Mouse (Mus musculus) hindbrain, embryonic 14.5 days (tissue): ENCODE measurements around the gene Ptpa. TPM values are rescaled to one million over a fixed set of nuclear protein-coding genes. Genes with fewer than 3 reads are reported as not detected.

ENCODE experiments used
- ATAC-seq: fragments of 200-750 bp; cut with Nextera tagmentation; 2 replicates; pipeline ENCODE4 v1.8.0; 2017; ENCODE audit warnings: moderate number of reproducible peaks, mild to moderate bottlenecking, moderate TSS enrichment, moderate library complexity; ENCODE audit not compliant: low FRiP score
- DNase-seq: peaks from one replicate; pipeline ENCODE4 v3.0.0-alpha.2; 2015; ENCODE audit warnings: low spot score
- H3K27ac ChIP-seq: fragments of 300-500 bp; sonication (generic); 2 replicates; pipeline ENCODE4 v1.5.1; 2014; ENCODE audit warnings: mild to moderate bottlenecking, moderate library complexity
- H3K27me3 ChIP-seq: fragments of 300-500 bp; sonication (generic); 2 replicates; pipeline ENCODE4 v1.6.1; 2014; ENCODE audit warnings: mild to moderate bottlenecking, low read length, mixed read lengths; ENCODE audit not compliant: control insufficient read depth, insufficient read depth
- H3K36me3 ChIP-seq: fragments of 300-500 bp; sonication (generic); replicated peaks from 2 replicates; pipeline ENCODE4 v1.6.1; 2014; ENCODE audit not compliant: control insufficient read depth, insufficient read depth
- H3K4me1 ChIP-seq: fragments of 300-500 bp; sonication (generic); replicated peaks from 2 replicates; pipeline ENCODE4 v1.6.1; 2014; ENCODE audit warnings: antibody characterized with exemption, low read length, mixed read lengths; ENCODE audit not compliant: control insufficient read depth, insufficient read depth
- H3K4me2 ChIP-seq: fragments of 300-500 bp; sonication (generic); replicated peaks from 2 replicates; pipeline ENCODE4 v1.6.1; 2014; ENCODE audit warnings: mild to moderate bottlenecking, moderate library complexity
- H3K4me3 ChIP-seq: fragments of 300-500 bp; sonication (generic); replicated peaks from 2 replicates; pipeline ENCODE4 v1.5.1; 2014; ENCODE audit warnings: mild to moderate bottlenecking, low read length
- H3K9ac ChIP-seq: fragments of 300-500 bp; sonication (generic); 2 replicates; pipeline ENCODE4 v1.6.1; 2014
- H3K9me3 ChIP-seq: fragments of 300-500 bp; sonication (generic); 2 replicates; pipeline ENCODE4 v1.6.1; 2016; ENCODE audit warnings: low read length; ENCODE audit not compliant: control insufficient read depth
- WGBS: fragments of 180-500 bp; shearing (Covaris S2); extraction: QIAGEN DNeasy Blood & Tissue Kit; methylation state at CpG from one replicate; pipeline ENCODE4 v1.1.7; 2014; 5-methylcytosine and 5-hydroxymethylcytosine counted together
- polyA plus RNA-seq: library from polyadenylated mRNA; unstranded; fragments of >200 nt; fragmentation: Nextera tagmentation; extraction: Ambion mirVana; gene quantifications from 2 replicates; pipeline ENCODE4 v1.2.1, GENCODE M21; 2014

Gene Ptpa
- polyA plus RNA-seq, 1 experiment from 2014 or later, result 79.8 TPM

GRCm38 (mm10) chr2:30397986-30398512 lies 17.8 kb upstream of the Ptpa start:
- Histone ChIP-seq H3K27ac (no peak overlapping the region), H3K4me1 (peaks cover 11% of the 10 kb centered on the region), H3K9me3 (no peaks in the 10 kb centered on the region), H3K9ac (no peak overlapping the region), H3K4me2 (no peak overlapping the region), H3K36me3 (peaks cover 66% of the 10 kb centered on the region), H3K4me3 (no peak overlapping the region), H3K27me3 (no peaks in the 10 kb centered on the region)
- 78% methylated on average over 10 of the region's 10 CpGs for WGBS
- ATAC-seq, result no peak
- no peak for DNase-seq

- no peak overlapping the region for H3K4me3 ChIP-seq
- H3K9me3 ChIP-seq, result no peaks in the 10 kb centered on the region
- no peak overlapping the region for H3K4me2 ChIP-seq
- peaks cover 75% of the 10 kb centered on the region for H3K36me3 ChIP-seq
- H3K9ac ChIP-seq, result peak overlapping the region; percentile 45
- peak; percentile 42 for ATAC-seq
- no peak for DNase-seq
- peak overlapping the region; percentile 78 for H3K27ac ChIP-seq
- WGBS, result 17% methylated on average over 20 of the region's 20 CpGs
- H3K27me3 ChIP-seq, result no peaks in the 10 kb centered on the region
- no peaks in the 10 kb centered on the region; the same call in 1 of the 2 replicates for H3K4me1 ChIP-seq
Measured at GRCm38 (mm10) chr2:30399191-30400171, 16.4 kb upstream of the Ptpa start.

- Histone ChIP-seq H3K36me3 (peaks cover 80% of the 10 kb centered on the region), H3K4me2 (no peak overlapping the region), H3K4me1 (no peaks in the 10 kb centered on the region; the same call in 1 of the 2 replicates), H3K27me3 (no peaks in the 10 kb centered on the region), H3K9me3 (no peaks in the 10 kb centered on the region), H3K4me3 (no peak overlapping the region), H3K27ac (no peak overlapping the region), H3K9ac (no peak overlapping the region)
- ATAC-seq, result no peak
- 73% methylated on average over 1 of the region's 1 CpGs for WGBS
- no peak for DNase-seq
Measured at GRCm38 (mm10) chr2:30401581-30401980, 14.3 kb upstream of the Ptpa start.

GRCm38 (mm10) chr2:30402351-30402826 lies 13.4 kb upstream of the Ptpa start:
- Histone ChIP-seq H3K9ac (no peak overlapping the region), H3K9me3 (no peaks in the 10 kb centered on the region), H3K36me3 (peaks cover 80% of the 10 kb centered on the region), H3K27ac (no peak overlapping the region), H3K4me1 (no peaks in the 10 kb centered on the region; the same call in 1 of the 2 replicates), H3K27me3 (no peaks in the 10 kb centered on the region), H3K4me3 (no peak overlapping the region), H3K4me2 (no peak overlapping the region)
- 92% methylated on average over 9 of the region's 9 CpGs for WGBS
- DNase-seq (no peak), ATAC-seq (no peak)

- H3K4me1 ChIP-seq, result no peaks in the 10 kb centered on the region; the same call in 1 of the 2 replicates
- H3K27me3 ChIP-seq, result no peaks in the 10 kb centered on the region
- no peak overlapping the region for H3K9ac ChIP-seq
- peaks cover 80% of the 10 kb centered on the region for H3K36me3 ChIP-seq
- H3K4me3 ChIP-seq, result no peak overlapping the region
- no peak overlapping the region for H3K27ac ChIP-seq
- H3K4me2 ChIP-seq, result no peak overlapping the region
- no peaks in the 10 kb centered on the region for H3K9me3 ChIP-seq
- no peak for DNase-seq
- WGBS, result 68% methylated on average over 2 of the region's 2 CpGs
- ATAC-seq, result no peak
Measured at GRCm38 (mm10) chr2:30402843-30403242, 13.0 kb upstream of the Ptpa start.

- no peak overlapping the region for H3K27ac ChIP-seq
- WGBS, result 95% methylated on average over 1 of the region's 1 CpGs
- no peak overlapping the region for H3K9ac ChIP-seq
- no peaks in the 10 kb centered on the region; the same call in 1 of the 2 replicates for H3K4me1 ChIP-seq
- no peak for DNase-seq
- ATAC-seq, result no peak
- H3K4me2 ChIP-seq, result no peak overlapping the region
- peaks cover 82% of the 10 kb centered on the region for H3K36me3 ChIP-seq
- no peak overlapping the region for H3K4me3 ChIP-seq
- no peaks in the 10 kb centered on the region for H3K27me3 ChIP-seq
- H3K9me3 ChIP-seq, result no peaks in the 10 kb centered on the region
Measured at GRCm38 (mm10) chr2:30403870-30404269, 12.0 kb upstream of the Ptpa start.

- DNase-seq (no peak), ATAC-seq (no peak)
- Histone ChIP-seq H3K4me1 (no peaks in the 10 kb centered on the region), H3K9me3 (no peaks in the 10 kb centered on the region), H3K4me3 (no peak overlapping the region), H3K36me3 (peaks cover 87% of the 10 kb centered on the region), H3K27me3 (no peaks in the 10 kb centered on the region), H3K4me2 (no peak overlapping the region), H3K9ac (no peak overlapping the region), H3K27ac (no peak overlapping the region)
- WGBS, result 88% methylated on average over 2 of the region's 2 CpGs
Measured at GRCm38 (mm10) chr2:30407221-30407620, 8.6 kb upstream of the Ptpa start.

GRCm38 (mm10) chr2:30407778-30408177 lies 8.1 kb upstream of the Ptpa start:
- no peak overlapping the region for H3K9ac ChIP-seq
- 96% methylated on average over 10 of the region's 10 CpGs for WGBS
- H3K36me3 ChIP-seq, result peaks cover 82% of the 10 kb centered on the region
- H3K4me1 ChIP-seq, result no peaks in the 10 kb centered on the region
- DNase-seq, result no peak
- no peak overlapping the region for H3K4me3 ChIP-seq
- no peaks in the 10 kb centered on the region for H3K9me3 ChIP-seq
- H3K27ac ChIP-seq, result no peak overlapping the region
- no peak for ATAC-seq
- H3K4me2 ChIP-seq, result no peak overlapping the region
- no peaks in the 10 kb centered on the region for H3K27me3 ChIP-seq

GRCm38 (mm10) chr2:30408452-30409100 lies 7.3 kb upstream of the Ptpa start:
- H3K4me1 ChIP-seq, result peaks cover 2% of the 10 kb centered on the region; the same call in 1 of the 2 replicates
- H3K27me3 ChIP-seq, result no peaks in the 10 kb centered on the region
- peaks cover 74% of the 10 kb centered on the region for H3K36me3 ChIP-seq
- H3K9ac ChIP-seq, result no peak overlapping the region
- ATAC-seq, result no peak
- 82% methylated on average over 8 of the region's 8 CpGs for WGBS
- no peak overlapping the region for H3K4me3 ChIP-seq
- DNase-seq, result no peak
- H3K4me2 ChIP-seq, result no peak overlapping the region
- no peak overlapping the region for H3K27ac ChIP-seq
- H3K9me3 ChIP-seq, result no peaks in the 10 kb centered on the region
